Mouse (Mus musculus) frontal cortex, adult (tissue): Measurements from ENCODE around the gene Itpk1.

Source experiments
- ATAC-seq: cut with Nextera tagmentation; 2 replicates; pipeline ENCODE4 v1.9.2; 2017; ENCODE audit warnings: mild to moderate bottlenecking, moderate library complexity, mixed read lengths; ENCODE audit not compliant: low TSS enrichment

Itpk1 gene

DNA sequence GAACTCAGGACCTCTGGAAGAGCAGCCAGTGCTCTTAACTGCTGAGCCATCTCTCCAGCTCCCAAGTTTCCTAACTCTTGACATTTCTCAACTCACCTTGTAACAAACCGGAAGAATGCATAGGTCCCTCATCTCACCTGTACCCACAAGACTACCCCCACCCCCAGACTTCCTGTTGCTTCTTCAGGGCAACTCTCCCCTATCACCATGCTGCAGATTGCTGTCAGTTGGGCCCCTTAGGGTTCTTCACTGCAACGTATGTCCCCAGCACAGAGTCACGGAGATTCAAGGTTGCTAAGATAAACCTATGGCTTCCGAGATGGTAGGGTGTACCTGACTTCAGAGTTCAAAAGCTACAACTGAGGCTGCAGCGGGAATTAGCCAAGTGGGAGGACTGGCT lies 77.2 kb downstream of the Itpk1 start:
- no peak for ATAC-seq

DNA sequence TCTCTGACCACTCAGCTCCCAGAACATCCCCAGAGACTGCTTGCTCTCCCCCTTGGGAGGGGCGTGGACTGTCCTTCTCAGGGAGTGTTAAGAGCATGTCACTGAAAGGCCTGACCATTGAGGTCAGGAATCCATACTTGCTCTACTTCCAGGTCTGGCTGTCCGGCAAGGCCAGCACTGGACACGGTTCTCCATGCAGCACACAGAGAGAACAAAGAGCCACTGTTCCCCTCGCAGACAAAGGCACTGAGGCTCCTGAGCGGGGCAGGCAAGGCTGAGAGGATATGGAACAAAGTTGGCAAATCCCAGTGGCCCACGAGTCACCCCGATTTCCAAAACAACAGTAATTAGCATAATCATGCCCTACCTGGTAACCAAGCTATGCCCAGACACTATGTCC lies 77.9 kb downstream of the Itpk1 start:
- ATAC-seq: peak; percentile 39; the same call in 1 of the 2 replicates

DNA sequence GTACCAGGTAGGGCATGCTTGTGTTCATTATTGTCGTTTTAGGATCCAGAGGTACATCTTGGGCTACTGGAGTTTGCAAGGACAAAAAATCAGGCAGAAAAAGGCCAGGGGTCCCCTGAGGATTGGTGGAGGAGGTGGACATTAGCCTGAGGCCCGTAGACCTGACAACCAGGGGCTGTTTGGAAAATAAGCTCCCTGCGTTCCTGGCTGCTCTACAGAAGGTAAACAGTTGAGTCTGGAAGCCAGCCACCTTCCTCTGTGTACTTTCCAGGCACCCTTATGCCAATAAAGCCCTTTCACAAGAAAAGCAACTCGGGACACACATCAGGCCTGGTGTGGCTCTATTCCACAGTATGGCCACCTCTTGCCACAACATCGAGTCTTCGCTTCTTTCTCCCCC lies 79.0 kb downstream of the Itpk1 start:
- no peak for ATAC-seq

DNA sequence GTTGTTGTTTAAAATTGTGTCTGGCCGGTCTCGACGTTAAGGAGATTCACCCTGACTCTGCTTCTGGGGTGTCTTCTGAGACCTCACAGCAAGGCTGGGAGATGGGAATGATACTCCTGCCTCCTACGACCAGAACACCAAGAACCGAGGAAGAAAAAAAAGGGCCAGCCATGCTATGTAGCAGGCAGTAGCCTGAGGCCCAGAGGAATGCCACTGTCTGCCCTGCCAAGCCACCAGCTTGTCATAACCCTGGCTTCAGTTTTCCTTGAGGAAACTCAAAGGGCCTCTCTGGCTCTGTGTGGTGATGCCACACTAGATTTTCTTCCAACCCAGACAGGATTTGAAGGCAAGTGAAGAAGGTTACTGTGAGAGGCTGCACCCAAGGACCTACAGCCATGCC lies 79.6 kb downstream of the Itpk1 start:
- ATAC-seq: no peak

DNA sequence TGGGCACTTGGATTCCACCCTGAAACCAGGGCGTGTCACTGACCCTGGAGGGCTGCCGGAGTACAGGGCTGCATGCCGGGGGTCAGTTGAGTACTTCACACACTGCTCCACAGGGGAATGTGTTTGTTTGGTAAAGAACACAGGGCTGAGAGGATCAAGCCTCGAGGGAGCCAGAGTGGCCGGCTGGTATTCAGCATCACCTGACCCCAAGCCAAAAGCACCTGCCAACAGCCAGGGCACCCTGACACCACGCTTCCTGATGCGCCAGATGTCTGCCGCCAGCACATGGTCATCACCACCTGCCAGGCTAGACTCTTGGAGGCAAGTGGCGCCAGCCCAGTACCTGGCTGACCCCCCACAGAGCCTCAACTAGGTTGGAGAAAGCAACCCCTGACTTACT lies 80.9 kb downstream of the Itpk1 start:
- no peak for ATAC-seq

DNA sequence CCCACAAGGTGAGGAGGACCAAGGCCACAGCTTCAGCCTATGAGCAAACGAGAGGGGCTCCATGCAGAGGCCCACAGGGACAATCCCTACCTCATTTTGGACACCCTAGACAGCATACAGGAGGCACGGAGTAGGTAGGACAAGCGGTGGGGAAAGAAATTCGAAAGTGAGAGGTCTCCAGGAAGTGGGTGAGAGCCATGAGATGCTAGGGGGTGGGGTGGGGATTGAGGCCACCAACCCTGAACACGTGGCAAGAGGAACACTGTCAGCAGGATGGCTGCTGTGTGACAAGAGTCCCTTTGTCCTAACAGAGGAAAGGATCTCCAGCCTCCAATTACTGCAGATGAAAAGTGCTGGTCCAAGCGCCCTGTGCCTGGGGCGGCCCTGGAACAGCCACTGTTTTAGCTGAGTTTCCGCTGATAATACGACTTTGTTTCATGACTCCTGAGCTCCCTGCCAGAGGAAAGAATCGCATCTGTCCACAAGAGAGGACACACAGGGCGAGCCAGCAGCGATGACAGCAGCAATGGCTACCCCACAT lies 82.4 kb downstream of the Itpk1 start:
- peak; percentile 27; the same call in 1 of the 2 replicates for ATAC-seq

- no peak for ATAC-seq
Measured at GRCm38 (mm10) chr12:102621811-102622210, 82.9 kb downstream of the Itpk1 start.

GRCm38 (mm10) chr12:102621205-102621604 lies 83.5 kb downstream of the Itpk1 start:
- no peak for ATAC-seq

- ATAC-seq: no peak
Measured at GRCm38 (mm10) chr12:102619908-102620307, 84.8 kb downstream of the Itpk1 start.

DNA sequence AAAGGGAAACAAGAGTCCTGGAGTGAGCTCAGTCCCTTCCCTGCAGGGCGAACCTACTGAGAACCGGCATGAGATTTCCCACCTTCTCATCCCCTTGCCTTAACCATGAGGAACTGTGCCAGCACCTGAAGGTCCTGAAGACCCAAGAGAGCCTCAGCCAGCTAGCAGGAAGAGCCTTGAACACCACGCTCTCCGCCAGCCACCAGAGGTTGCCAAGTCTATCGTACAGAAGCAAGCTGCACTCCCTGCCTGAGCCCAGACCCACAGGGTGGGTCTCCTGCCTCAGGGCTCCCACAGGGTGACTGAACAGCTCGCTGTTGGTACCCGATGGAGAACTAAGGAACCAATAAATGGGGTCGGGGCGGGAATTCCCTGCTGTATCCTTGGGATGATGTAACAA lies 86.6 kb downstream of the Itpk1 start:
- ATAC-seq: peak; percentile 34

- no peak for ATAC-seq
Measured at GRCm38 (mm10) chr12:102616843-102617519, 87.7 kb downstream of the Itpk1 start.

GRCm38 (mm10) chr12:102616201-102616600 lies 88.5 kb downstream of the Itpk1 start:
- ATAC-seq: no peak

DNA sequence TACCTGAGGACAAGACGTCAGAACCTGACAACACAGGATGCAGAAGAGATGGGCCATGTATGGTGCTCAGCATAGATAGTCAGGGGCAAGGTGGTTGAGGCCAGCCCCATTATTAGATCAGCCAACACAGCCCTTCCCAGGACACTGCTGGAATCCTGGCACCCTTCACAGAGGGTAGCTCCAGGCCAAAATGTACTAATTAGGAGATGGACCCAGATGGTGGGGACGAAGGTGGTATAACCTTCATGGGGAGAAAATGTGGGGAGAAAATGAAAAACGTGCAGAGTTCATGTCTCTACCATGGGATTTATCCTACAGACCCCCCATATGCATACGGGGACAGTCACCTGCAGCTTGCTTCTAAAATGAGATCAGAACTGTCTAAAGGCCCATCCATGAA lies 91.3 kb downstream of the Itpk1 start:
- no peak for ATAC-seq

GRCm38 (mm10) chr12:102612431-102612830 lies 92.3 kb downstream of the Itpk1 start:
- no peak for ATAC-seq

DNA sequence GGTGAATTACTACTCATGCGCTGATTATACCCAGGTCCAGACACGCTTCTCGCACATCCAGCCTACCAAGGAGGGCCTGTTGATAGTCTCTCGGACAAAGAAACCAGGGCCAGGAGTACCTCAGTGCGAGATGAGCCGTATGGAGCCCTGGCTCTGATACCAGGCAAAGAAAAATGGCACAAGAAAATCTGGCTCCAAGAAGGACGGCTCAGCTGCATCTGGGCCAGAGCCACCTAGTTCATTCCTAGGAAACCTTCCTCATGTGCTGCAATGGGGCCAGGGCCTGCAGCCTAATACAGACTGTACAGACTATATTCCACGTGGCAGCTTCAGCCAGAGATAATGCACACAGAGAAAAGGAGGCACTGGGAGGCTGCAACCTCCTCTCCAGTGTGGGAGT lies 93.8 kb downstream of the Itpk1 start:
- no peak for ATAC-seq

GRCm38 (mm10) chr12:102607808-102608517 lies 96.8 kb downstream of the Itpk1 start:
- no peak for ATAC-seq

DNA sequence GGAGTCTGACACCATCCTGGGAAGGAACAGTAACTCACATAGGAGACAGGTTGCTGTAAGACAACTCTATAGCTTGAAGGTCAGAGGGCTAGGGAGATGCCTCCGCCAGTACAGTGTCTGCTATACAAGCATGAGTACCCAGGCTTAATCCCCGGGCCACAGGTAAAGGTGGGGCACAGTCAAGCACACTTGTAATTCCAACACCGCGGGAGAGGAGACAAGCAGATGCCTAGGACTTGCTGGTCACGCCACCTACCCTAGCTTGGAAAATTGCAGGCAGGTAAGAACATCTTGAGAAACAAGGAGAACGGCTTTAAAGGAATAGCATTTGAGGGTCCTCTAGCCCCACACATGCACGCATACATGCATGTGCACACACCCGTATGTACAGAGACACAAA lies 97.7 kb downstream of the Itpk1 start:
- ATAC-seq: no peak

- no peak for ATAC-seq
Measured at GRCm38 (mm10) chr12:102605607-102606006, 99.1 kb downstream of the Itpk1 start.

- peak; percentile 38; the same call in 1 of the 2 replicates for ATAC-seq
Measured at GRCm38 (mm10) chr12:102602255-102603041, 102.3 kb downstream of the Itpk1 start.

- ATAC-seq: no peak
Measured at GRCm38 (mm10) chr12:102601847-102602246, 102.9 kb downstream of the Itpk1 start.

DNA sequence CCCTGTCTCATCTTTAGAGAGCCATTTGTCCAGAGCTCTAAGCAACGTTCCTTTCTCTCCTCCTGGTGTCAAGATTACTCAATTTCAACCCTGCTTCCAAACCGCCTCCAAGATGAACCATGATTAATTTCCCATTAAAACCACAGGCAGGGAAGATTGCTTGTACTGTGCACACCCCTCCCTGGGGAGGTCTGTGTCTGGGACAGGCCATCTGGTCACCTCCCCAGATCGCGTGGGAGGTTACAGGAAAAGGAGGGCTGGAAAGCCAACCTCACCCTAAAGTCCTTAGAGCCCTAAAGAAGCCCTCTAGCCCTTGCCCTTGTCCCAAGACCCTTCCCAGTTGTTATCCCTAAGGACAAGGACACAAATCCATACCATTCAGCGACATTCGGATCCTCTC lies 104.4 kb downstream of the Itpk1 start:
- no peak for ATAC-seq

DNA sequence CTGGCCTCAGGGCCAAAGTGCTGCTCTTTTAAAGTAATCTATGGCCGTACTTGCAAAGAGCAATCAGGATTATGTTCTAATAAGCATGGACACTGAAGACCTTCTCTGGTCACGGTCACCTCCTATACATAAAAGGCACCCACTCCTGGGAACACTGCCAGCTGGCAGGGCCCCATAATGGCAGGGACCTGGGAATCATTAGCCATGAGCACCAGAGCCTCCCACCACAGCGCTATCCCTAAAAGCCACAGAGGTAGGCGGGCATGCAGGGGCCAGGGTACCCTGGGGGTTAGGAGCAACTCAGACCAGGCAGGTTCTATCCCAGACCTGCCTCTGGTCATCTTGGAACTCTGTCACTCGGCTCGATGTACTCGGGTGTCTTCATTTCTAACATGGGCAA lies 104.9 kb downstream of the Itpk1 start:
- no peak for ATAC-seq
